Mouse (Mus musculus) adrenal gland, adult (tissue): Measurements from ENCODE around the gene Ndufv3.
"Not testable (repeated sequence)": the region's sequence is repeated elsewhere in the genome, so short reads cannot be mapped to it uniquely, and the experiment has no call there.

Source experiments
- DNase-seq, 2 experiments: peaks; one replicate each; pipeline ENCODE4 v3.0.0; 2022 to 2023; ENCODE audit warnings: low spot score in 1 of 2; ENCODE audit not compliant: inconsistent age in 2 of 2

Gene Ndufv3

DNA sequence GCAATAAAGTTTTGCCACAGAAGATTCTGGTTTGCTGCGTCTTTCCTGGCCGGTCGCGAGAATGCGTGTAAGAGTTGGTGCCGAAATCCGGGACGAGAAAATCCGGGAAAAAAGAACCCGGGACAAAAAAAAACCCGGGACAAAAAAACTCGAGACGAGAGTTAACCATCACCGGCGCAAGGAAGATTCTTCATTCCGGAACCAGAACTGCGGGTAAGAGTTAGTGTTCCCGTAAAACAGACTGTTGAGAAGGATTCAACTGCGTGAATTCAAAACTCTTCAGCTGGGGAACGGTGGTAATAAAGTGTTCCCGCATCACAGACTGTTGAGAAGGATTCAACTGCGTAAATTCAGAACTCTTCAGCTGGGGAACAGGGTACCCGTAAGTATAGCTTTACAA is 32.7 kb downstream of the Ndufv3 start:
- DNase-seq, result not testable (repeated sequence)

DNA sequence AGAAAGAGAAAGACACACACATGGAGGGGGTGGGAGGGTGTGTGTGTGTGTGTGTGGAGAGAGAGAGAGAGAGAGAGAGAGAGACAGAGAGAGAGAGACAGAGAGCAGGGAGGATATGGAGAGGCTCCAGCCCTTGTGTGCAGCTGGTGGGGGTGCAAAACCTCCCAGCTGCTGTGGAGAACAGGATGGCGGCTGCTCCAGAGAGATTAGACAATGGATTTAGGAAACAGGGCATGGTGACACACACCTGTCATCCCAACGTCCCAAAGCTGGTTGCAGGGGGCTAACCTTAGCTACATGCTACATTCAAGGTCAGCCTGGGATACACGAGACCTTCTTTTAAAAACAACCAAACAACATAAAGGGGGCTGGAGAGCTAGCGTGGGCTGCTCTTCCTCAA is 36.3 kb downstream of the Ndufv3 start:
- DNase-seq, result no peak

DNA sequence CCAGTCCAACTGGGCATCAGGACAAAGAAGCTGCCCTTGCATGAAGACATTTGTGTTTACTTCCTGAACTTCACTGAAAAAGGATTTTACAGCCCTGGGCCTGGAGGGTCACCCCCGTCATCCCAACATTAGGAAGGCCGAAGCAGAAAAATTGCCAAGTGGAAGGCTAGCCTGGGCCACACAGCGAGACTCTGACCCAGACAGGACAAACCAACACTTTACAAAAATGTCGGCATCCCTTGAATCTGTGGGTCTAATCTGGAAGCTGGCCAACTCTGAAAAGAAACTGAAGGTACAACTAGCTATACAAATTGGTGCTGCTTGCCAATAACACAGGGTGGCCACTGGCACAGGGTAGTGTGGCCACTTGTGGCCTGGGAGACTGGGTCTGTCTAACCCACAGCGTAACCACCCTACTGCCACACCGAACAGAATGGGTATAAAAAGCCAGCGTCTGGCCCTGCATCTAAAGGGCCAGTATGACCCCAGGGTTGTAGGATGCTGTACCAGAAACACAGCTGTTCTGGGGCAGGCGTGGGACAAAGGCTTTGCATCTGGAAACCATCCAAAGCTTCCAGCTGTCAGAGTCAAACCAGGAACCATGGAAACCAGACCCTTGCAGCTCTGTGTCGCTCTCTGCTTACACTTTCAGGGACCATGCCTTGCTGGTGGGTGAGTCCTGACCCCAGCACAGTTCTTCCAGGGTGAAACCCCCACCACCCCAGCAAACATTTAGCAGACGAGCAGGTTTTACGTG is 37.4 kb downstream of the Ndufv3 start:
- no peak for DNase-seq

DNA sequence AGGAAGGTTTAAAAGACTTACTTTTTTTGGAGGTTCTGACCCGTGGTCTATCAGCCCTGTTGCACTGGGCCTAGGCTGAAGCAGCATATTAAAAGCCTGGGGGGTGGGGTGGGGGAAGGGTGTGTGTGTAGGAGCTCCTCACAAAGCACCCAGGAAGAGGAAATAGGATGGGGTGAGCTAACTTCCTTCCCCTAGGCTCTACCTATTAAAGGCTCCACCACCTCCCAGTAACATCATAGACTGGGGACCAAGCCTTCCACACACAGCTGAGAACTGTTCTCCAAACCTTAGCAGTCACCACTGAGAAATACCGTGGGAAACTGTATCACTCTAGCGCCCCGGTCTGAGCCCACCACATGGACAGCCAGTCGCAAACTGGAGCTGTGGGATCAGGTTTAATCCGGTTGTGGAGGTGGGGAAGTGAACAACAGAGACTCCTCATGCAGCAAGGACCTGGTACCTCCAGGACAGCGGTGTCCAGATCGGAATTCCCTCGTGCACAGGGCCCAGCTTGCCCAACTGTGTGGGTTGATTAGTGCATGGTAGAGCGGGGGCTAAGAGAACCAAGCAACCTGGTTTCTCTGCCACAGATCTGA is 38.1 kb downstream of the Ndufv3 start:
- no peak for DNase-seq

DNA sequence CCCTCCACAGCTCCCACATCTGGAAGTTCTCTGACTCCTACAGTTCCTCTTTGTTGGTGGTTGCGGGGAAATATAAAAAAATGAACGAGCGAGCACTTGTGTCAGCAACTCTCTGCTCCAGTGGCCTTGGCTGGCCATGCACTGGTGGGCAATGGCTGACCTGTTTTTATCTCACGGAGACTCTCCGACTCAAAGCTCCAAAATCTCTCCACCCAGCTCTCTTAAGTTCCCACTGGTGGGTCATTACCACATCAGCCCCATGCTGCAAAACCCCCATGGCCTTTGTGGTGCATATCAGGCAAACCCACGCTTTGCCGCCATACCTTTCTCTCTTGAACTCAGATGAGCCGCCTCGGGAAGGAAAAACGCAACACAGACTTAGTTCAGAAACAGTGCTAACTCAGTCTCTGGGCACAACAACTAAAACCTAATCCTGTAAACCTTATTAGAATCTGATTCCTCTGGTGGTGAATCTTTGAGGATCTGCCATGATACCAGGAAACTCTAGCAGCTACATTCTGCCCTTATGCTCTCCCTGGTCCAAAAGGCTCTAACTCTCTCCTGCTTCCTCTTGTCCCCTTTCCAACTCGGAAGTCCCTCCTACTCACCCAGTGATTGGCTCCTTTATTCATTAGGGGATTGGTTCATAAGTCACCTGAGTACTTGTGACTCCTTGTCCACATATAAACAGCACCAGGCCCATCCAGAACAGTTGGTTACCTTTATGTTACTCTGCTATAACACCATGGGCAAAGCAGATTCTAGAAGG is 39.3 kb downstream of the Ndufv3 start:
- DNase-seq, result no peak

DNA sequence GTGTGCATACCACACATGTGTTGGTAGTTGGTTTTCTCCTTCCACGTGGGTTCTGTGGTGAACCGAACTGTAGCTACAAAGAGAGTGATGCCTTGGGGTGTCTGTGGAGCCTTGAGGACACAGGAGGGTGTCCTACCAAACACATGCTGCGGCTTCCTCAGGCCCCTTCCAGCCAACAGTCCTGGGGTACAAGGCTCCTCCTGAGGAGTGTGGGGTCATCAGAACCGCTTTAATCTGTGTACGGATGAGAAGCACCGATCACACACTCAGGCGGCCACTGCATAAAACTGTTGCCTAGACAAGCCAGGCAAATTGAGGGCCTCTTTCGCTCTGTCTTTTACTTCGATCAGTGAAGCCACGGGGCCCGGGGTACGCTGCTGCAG is 43.7 kb downstream of the Ndufv3 start:
- DNase-seq, result peak; percentile 60 to 85

DNA sequence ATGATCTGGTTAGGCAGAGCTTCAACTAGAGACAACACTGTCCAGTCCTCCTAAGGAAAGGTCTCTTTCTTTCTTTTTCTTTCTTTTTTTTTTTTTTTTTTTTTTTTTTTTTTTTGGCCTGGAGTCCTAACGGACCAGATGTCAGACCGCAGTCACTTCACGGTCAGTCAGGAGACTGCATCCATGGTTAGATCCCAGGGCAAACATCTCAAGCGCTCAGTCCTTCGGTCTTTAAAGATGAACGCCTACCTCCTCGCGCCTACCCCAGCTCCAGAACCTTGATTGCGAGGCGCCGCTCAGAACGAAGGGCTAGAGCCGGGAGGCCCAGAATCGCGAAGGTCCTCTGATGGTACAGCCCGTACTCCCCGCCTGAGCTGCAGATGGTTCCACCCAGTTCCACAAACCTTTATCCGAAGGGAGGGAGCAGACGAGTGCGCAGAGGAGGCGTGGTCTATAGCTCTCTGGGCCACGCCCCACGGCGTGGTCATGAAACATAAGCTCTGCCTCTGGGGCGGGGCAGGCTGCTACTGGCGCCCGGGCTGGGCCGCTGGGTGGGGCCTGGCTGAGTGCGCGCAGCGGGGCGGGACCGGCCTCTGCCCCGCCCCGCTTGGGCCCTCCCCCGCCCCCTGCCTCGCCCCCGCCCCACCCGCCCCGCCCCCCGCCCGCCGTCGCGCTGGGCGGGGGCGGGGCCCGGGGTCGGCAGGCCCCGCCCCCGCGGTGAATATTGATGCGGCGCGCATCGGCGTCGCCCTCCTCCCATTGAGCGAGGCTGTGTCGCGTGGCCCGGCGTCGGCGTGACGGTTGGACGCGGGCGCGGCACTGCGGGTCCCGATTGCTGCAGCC is 44.3 kb downstream of the Ndufv3 start, which contains the start of gene Pknox1:
Gene Pknox1, plus strand, starts transcription at position 720 of the 843 bp plus-strand sequence.
- DNase-seq, result peak; percentile 99

DNA sequence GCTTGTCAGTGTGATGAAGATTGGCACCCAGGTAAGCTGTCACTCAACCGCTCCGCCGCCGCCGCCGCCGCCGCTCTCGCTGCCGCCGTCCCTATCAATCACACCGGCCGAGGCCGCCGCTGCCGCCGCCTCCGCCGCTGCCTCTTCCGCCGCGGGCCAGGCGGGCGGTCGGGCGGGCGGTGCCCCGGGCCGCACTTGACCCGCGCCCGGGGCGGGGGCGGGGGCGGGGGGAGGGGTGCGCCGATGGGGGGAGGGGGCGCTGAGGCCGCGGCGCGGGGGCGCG is 44.9 kb downstream of the Ndufv3 start:
- DNase-seq, result no peak

DNA sequence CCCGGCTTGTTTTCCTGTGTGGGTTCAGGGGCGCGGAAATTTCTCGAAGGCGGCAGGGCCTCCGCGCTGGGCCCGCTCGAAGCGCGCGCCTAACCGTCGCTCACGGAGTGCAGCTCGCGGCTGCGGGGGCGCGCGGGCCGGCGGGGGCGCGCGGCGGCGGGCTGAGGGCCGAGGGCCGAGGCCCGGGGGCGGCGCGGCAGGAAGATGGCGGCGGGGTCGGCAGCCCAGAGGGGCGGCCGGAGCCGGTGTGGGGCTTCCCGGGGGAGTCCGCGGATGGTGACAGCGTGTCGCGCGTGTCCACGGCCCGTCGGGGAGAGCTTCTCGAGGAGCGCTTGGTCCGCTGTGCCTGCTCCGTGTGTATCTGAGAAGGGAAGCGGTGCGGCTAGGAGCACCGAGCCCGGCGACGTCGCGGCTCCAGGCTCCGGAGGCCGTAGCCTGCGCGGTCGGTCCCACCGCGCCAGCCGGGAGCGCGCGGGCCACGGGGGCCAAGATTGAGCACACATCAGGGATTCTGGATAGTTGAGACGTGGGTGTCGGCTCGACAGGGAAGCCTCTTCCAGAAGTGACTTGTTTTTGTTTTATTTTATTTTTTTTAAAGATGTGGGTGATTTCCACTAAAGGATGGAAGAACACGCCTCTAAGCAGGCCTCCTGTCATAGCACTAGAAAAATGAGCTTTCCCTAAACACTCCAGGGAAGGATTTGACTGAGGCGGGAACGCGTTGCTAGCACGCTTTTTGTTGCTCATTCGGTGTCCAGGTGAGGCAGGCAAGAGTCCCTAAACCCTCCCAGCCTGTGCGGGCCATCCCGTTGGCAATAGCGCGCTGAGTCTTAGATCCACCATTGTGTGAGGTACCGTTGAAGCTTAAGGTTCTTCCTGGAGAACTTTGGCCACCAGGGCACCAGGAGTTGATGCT is 45.5 kb downstream of the Ndufv3 start:
- peak; percentile 78 to 89 for DNase-seq

DNA sequence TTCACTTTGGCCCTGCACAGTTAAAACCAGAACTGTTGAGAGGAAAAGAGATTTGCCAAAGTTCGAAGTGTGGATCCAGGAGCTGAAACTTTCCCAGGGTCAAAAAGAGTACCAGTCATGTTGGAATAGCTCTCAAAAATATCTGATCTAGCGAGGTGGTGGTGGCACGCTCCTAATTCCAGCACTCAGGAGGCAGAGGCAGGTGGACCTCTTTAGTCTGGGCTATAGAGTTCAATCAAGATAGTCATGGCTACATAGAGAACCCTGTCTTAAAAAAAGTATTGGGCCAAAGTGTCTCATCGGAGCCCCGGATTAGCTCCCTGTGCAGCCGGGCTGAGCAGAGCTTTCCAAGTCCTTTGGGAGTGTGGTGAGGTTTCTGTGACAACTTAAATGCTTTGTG is 46.4 kb downstream of the Ndufv3 start:
- peak in 1 of 2 experiments; percentile 39 for DNase-seq

DNA sequence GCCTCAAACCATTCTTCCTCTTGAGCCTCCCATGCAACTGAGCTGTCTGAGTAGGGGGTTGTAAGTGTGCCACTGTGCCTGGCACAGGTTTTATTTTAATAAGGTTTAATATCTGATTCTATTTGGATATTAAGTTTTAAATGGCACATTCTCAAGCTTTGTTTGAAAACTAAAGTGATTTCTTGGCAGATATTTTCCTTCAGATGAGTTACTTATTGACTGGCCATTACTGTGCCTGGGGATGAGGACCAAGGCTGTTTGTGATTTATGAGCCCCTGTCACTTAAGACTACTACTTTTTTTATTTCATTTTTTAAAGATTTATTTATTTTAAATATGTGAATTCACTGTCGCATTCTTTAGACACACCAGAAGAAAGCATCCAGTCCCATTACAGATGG is 49.8 kb downstream of the Ndufv3 start:
- DNase-seq, result no peak

DNA sequence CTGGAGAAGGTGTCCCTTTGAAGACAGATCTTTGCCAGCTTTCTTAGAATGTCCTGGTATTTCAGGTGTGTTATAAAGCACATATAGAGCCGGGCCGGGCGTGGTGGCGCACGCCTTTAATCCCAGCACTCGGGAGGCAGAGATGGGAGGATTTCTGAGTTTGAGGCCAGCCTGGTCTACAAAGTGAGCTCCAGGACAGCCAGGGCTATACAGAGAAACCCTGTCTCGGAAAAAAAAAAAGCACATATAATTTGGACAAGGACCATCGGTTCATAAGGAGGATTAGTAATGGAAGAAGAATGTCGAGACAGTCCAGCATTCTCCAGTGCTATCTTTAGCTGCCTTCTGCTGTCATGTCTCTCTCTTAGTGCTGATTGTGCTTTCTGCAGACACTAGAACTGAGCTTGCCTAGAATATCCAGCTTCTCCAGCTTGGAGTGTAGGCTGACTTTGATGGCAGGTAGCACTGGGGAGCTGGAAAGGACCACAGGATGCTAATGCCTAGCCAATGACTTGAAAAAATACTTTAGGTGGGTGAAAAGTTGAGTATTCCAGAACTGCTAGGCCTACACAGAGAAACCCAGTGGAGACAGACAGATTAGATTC is 50.5 kb downstream of the Ndufv3 start:
- peak in 1 of 2 experiments; percentile 45 for DNase-seq

DNA sequence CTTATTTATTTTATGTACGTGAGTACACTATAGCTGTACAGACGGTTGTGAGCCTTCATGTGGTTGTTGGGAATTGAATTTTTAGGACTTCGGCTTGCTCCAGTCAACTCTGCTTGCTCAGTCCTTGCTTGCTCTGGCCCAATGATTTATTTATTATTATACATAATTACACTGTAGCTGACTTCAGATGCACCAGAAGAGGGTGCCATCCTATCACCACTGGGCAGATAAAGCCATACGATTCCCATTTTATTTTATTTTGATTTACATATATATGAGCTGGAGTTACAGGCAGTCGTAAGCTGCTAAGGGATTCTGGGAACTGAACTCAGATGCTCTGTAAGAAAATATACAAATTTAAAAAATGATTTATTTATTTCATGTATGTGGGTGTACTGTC is 51.8 kb downstream of the Ndufv3 start:
- DNase-seq, result no peak

DNA sequence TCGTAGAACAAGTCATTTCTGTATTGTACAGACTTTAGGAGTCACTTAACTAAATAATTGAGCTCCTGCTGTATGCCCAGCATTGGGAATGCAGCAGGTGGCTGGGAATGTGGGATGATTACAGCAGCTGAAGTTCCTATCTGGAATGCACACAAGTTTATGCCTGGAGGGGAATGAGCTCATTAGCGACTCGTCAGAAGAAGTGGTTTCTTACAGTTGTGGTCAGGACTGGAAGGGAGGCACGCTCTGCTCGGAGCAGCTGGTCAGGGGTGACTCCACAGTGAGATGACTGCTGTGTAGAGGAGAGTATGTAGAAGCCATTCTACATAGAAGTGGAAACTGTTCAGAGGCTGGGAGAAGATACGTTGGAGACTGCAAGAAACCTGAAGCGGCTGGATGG is 54.7 kb downstream of the Ndufv3 start:
- DNase-seq, result no peak

DNA sequence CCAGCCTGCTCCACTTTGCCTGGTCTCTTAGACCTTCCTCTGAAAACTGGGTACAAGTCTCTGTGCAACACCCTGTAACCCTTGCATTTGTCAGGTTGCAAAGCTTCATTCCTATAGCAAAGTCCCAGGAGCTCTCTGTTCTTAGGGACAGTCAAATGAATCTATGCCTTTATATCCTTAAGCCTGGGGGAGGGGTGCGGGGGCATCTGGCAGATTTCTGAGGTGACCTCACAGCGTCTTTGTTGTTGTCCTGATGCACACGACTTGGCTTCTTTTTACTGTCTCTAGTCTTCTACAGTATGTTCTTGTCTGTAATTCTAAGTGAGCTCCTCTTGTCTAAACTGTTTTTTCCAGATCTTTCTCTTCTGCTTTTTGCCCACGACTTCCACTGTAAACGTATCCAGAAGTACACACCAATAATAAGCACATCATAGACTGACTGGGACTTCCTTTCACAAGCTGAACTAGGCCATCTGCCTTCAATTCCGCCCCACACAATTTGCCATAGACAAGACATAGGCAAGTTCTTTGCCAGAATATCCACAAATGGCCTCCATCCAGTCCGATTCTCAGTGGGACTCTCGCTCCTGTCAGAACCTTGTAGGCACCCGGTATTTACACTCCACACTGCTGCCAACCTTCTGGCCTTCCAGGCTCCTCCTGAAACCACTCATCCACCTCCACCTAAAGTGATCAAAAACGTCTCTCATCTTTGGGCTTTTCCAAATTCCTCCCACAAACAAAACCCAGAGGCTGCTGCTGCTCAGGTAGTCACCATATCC is 56.7 kb downstream of the Ndufv3 start:
- no peak for DNase-seq

DNA sequence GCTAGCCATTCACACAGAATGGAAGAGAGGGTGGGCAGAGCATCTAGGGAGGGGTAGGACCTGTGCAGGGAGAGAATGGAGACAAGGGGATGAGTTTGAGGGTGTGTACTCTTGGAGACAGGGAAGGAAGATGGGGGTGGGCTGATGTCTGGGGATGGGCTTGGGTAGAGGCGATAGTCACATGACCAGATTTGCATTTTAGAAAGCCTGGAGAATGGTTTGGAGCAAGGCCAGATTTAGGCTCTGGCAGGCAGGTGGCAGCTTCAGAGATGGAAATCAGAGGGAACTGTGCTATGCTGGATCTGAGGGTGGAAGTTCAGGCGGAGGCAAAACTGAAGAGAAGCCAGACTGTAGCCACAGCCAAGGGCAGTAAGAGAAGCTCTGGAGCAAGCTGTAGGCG is 60.4 kb downstream of the Ndufv3 start:
- DNase-seq, result no peak
